Mouse (Mus musculus): ENCODE measurements at regions not wholly inside any gene's neighbourhood (a gene's known extent, or its start where the extent isn't known, plus 50 kb on each side); places are given as distances from the start of the nearest gene placed in this dataset.

GRCm38 (mm10) chr4:124199884-124200844 lies 282.3 kb upstream of the 4930535I16Rik start:
- TF ChIP-seq CTCF (IDR thresholded peaks at IDR 0.05; ENCODE audit: insufficient read depth, low read depth, low read length): no peak
- TF ChIP-seq POLR2A (IDR thresholded peaks at IDR 0.05; ENCODE audit: insufficient read depth, low read depth, low read length): no peak

All from olfactory bulb, adult 2 months (tissue).